Mouse (Mus musculus) B cell, adult 2 months (primary cell): ENCODE results near the gene Cdc25a.

Experiments
- DNase-seq, 2 experiments: peaks; one replicate each; pipeline ENCODE4 v3.0.0; 2022

The Cdc25a gene

DNA sequence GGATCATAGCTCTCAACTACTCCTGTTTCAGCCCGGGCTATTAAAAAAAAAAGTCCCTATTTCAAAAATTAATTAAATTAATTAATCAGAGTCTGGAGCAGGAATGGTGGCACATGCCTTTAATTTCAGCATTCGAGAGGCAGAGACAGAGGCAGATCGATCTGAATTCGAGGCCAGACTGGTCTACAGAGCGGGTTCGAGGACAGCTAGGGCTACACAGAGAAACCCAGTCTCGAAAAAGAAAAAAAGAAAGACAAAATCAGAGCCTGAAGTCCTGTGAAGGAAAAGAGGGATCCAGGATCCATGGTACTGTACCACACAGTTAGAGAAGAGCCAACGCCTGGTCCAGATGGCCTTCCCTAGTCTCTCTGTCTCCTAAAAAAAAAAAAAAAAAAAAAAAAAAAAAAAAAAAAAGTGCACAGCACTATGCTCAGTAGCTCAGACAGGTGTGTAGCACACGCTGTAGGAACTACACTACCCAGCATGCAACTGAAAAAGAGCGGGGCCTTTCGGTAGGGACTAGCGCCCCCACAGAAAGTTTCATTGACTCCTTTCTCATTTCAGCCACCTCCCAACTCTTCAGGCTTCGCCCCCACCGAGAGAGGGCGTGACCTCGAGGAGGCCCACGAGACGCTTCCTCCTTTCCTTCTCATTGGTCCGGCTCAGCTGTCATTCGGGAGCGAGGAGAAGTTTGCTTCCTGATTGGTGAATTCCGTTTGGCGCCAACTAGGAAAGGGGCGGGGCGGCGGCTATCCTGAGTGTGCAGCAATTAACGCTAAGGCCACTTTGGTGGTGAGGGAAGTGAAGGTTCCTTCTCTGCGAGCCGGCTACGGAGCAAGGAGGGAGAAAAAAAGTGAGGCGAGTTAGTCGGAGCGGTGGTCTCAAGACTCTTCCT lies at the start of gene Cdc25a:
Gene Cdc25a (plus strand): TSS at position 783 of the 895 bp plus-strand sequence.
- DNase-seq, result peak; percentile 94 to 96

GRCm38 (mm10) chr9:109825739-109826138 lies 49.6 kb upstream of the Cdc25a start:
- DNase-seq, result no peak

DNA sequence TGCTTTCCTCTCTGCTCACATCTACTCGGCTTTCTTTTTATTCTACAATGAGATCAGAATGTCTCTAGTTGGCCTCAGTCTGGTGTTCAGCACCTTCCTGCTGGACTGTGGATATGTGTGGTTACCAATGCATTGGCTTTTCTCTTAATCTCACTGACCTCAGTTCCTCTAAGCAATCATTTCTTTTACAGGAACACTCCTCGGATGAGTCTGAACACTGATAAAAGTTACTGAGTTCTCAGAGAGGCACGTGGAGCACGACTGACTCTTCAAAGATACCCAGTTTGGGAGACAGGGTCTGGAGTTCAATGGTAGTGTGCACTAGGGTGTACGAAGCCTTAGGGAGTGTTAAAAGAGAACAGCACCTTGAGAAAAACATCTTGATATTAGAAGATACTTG lies 49.2 kb upstream of the Cdc25a start:
- no peak for DNase-seq

DNA sequence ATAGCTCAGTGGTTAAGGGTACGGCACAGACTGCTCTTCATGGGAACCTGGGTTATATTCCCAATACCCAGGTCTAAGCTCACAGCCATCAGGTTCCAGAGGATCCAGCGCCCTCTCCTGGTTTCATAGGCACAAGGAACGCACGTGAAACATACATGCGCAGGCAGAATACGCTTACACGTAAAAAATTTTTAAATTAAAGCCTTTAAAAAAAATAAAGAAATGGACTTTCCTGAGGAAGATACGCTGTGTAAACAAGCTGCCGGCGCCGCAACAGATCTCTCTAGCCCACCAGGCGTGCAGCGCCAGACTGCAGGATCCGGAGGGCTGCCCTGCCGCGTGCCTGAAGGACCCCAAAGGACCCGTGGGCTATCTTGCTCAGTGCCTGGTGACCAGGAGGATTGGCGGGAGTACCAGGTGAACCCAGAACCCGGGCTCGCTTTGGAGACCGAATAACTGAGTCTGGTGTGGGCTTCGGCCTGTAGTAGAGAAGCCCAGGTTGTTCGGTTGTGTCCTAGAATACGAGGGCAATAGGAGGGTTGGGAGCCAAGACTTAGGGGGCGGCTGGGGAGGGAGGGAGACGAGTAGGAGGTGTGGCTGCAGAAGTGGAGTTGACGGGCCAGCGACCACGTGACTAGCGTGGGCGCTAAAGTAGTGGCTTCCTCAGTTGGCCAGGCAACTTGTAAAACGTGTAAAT lies 42.8 kb upstream of the Cdc25a start, which contains the start of gene Nme6:
Gene Nme6 (plus strand): TSS at position 359 of the 697 bp plus-strand sequence.
- DNase-seq, result peak; percentile 92 to 93

DNA sequence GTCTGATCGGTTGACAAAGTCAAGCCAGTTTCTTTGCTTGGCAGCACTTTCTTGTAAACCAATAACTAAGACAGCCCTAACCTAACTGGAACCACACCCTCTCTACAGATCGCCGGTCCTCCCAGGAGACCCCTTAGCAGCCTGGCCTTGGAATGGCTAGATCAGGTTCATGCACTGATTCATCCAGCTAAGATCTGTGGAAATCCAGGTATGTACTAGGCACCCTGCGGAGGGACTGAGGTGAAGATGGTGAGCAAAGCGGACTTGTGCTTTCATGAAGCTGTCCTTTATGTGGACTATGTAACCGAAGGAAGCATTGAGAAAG lies 42.3 kb upstream of the Cdc25a start:
- no peak for DNase-seq

DNA sequence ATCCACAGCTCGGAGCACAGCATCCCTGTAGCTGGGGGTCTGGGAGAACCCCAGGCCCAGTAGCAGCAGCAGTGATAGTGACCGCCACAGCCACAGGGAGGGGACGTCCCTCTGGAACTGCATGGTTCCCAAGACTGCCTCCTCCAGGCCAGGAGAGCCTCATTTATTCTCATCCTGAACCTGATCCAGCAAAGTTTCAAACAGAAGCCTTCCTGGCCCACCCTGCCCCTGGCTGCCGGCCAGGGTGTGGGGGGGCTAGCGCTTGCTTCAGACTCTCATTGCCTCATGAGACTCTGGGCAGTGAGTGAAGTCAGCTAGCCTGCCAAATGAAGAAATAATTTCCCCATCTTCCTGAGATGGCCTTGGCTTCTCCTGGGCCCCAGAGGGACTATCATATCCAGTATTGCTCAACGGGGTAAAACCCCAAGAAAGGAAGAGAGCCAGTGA lies 26.0 kb upstream of the Cdc25a start, which contains the start of gene Camp:
Gene Camp (minus strand): TSS at position 306 of the 447 bp plus-strand sequence.
- no peak for DNase-seq

GRCm38 (mm10) chr9:109850099-109850498 lies 25.3 kb upstream of the Cdc25a start:
- DNase-seq, result no peak

DNA sequence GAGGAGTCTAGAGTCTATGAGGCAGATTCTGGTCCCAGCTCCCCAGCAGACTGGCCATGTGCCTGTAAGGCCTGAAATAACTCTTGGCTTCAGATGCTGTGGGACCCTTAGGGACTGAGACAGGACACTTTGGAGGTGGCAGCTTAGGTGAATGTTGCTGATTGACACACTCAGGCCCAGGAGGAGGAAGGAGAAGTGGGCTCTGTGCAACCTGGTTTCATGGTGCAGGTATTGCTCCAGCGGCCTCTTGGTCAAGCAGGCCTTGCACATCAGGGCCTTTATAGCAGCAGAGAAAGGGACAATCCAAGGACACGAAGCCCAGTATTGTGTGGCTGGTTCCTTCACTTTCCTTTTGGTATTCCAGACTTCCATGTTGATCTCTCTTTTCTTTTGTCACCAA lies 21.0 kb upstream of the Cdc25a start:
- no peak for DNase-seq

DNA sequence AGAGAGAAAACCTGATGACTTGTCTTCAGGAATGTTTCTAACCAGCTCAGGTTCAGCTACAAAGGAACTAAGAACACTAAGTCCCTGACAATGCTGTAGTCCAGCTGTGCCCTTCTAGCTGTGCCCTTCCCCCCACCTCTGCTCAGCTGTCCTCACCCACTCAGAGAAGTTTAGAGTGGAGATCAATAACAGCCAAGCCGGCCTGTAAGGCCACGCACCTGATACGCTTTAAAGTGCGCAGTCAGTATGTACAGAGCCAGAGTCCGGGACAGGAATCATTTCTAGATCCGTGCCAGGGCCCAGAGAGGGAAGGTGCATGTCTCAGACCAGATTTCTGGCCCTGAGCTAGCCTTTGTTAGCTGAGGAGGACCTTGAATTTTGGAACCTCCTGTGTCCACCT lies 19.4 kb upstream of the Cdc25a start:
- no peak for DNase-seq

DNA sequence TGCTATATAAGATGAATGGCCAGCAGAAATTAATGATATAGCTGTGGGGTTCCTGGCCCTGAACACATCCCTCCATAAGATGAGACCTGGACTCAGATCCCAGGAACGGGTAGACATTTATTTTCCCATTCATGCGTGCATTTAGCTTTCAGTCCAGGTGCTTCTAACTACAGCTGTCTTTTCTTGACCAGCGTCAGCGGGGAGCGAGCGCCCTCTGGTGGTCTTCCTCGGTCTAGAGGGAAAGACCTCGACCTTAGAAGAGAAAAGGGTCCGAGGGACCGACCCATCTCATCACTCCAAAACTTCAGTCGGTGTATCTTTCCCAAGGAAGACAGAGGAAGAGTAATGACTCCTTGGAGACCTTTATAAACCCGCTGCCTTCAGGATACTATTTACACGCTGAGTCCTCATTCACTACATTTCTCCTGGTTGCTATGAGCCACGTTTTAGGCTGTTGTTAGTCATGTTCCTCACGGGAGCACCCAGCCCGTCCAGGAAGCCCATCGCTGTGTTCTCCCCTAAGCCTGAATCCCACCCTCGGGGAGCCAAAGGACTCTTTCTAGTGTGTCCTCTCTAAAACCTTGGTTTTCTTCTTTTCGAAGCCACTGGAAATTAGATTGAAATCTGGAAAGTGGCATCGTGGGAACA lies 12.9 kb upstream of the Cdc25a start:
- DNase-seq, result peak; percentile 86 to 87

- DNase-seq, result no peak
These were observed 12.3 kb upstream of the Cdc25a start for GRCm38 (mm10) chr9:109863085-109863484.

DNA sequence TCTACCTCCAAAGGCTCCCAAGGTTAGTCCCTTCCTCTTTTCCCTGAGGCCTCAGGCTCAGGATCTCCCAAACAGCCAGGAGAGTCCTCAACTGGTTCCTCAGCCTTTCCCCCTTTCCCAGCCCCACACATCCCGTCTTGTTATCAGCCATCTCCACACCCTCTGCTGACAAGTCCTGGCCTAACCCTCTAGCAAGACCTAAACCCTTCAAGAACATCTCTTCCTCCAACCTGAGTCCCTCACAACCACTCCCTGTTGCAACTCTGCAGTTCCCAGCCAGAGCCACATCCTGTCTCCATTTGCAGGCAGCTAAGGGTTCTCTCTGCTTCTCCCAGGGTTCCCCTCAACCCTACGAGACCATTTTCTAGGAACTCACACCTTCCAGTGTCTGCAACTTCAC lies 9.2 kb upstream of the Cdc25a start:
- DNase-seq, result no peak

GRCm38 (mm10) chr9:109870983-109871572 lies 4.3 kb upstream of the Cdc25a start:
- no peak for DNase-seq

DNA sequence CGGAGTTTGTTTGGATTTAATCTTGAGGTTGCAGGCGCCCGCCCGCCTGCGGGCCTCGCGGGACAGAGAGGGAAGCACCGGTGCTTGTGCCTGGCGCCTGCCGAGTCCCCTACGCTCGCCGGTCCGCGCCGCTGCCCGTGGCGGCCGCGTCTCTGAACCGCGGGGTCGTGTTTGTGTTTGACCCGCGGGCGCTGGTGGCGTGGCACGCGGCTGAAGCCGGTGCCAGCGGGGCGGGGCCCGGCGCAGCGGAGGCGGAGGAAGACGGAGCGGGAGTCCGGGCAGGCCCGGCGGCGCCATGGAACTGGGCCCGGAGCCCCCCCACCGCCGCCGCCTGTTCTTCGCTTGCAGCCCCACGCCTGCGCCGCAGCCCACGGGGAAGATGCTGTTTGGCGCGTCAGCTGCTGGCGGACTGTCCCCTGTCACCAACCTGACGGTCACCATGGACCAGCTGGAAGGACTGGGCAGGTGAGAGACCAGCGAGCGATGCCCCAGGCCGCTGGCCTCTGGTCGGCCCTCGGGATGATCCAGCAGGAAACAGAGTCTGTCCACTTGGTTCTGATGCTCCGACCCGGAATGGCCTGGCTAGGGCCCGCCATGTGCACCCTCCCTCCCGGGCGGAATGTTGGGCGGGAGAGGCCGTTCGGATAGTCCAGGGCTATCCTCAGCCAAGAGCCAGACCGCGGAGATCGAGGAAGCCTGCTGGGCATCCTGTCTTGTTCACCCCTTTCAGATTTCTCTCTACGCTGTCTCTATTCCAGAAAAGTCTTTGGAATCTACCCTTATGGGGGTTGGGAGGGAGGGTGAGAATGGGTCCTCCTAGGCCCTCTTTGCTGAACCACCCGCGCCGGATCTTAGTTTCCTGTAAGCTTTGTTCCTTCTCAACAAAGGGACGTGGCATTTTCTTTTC lies 569 bp downstream of the Cdc25a start:
- DNase-seq, result no peak

- DNase-seq, result peak in 1 of 2 experiments; percentile 6
These were observed 1.4 kb downstream of the Cdc25a start for GRCm38 (mm10) chr9:109876756-109877155.

GRCm38 (mm10) chr9:109877666-109878065 lies 2.3 kb downstream of the Cdc25a start:
- DNase-seq, result no peak

- DNase-seq, result no peak
These were observed 3.9 kb downstream of the Cdc25a start for GRCm38 (mm10) chr9:109879305-109879704.

DNA sequence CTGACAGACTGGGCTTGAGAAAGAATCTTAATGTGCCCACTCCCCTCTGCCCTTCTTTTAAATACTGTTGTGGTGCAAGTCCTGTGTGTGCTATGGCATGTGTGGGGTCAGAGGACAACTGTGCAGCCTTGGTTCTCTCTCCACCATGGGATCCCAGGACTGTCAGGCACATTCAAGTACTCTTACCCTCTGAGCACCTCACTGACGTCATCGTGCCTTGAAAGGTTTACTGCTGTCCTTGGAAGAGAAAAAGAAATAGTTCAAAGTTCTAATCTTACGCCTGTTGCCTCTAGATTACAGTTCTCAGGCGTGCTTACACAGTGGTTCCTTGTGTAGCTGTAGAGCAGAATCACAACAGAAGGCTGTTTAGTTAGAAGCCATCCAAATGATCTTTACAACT lies 10.9 kb downstream of the Cdc25a start:
- no peak for DNase-seq

- no peak for DNase-seq
These were observed 11.9 kb downstream of the Cdc25a start for GRCm38 (mm10) chr9:109887321-109887720.

DNA sequence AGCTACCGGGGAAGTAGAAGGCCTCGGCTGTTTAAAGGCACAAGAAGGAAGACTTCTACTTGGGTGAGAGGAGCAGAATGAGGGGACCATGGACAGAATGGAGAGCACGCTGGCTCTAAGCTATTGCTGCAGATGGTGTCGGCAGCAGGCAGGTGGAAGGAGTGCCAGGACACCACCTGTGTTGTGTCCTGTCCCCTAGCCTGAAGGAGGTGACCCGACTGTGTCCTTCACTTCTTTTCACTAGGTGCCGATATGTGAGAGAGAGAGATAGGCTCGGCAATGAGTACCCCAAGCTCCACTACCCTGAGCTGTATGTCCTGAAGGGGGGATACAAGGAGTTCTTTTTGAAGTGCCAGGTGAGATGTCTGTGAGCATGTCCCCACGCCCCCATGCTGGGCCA lies 16.1 kb downstream of the Cdc25a start:
- no peak for DNase-seq

DNA sequence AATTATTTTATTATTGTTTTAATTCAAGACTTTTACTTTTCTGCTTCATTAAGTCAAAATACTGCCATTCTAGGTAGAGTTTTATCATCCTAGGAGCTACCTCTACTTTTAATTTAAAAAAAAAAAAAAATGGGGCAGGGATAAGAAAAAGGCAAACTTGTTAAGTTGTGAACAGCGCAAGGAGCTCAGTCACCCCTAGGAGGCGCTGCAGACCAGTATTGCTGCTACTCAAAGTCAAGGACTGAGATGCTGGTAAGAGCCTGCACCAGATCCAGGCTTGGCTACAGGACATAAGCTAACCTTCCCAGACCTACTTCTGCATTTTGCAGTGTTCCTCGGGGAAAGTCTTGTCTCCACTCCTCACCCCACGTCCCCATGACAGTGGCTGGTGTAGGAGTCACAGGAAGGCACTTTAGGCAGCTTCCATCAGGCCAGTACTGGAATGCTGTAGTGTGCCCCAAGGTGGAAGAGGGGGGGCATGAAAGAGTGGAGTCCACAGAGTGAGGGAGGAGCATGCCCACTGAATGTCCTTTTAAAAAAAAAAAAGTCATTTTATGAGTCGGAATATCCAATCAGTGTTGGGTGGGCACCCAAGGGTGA lies 17.4 kb downstream of the Cdc25a start:
- peak; percentile 86 to 87 for DNase-seq
